Mouse (Mus musculus) hindbrain, embryonic 14.5 days (tissue): Measurements from ENCODE around the gene Kcng4. TPM values are rescaled to one million over a fixed set of nuclear protein-coding genes. Genes with fewer than 3 reads are reported as not detected.

ENCODE experiments used
- ATAC-seq: fragments of 200-750 bp; cut with Nextera tagmentation; 2 replicates; pipeline ENCODE4 v1.8.0; 2017; ENCODE audit warnings: moderate number of reproducible peaks, mild to moderate bottlenecking, moderate TSS enrichment, moderate library complexity; ENCODE audit not compliant: low FRiP score
- DNase-seq: peaks from one replicate; pipeline ENCODE4 v3.0.0-alpha.2; 2015; ENCODE audit warnings: low spot score
- H3K27ac ChIP-seq: fragments of 300-500 bp; sonication (generic); 2 replicates; pipeline ENCODE4 v1.5.1; 2014; ENCODE audit warnings: mild to moderate bottlenecking, moderate library complexity
- H3K27me3 ChIP-seq: fragments of 300-500 bp; sonication (generic); 2 replicates; pipeline ENCODE4 v1.6.1; 2014; ENCODE audit warnings: mild to moderate bottlenecking, low read length, mixed read lengths; ENCODE audit not compliant: control insufficient read depth, insufficient read depth
- H3K36me3 ChIP-seq: fragments of 300-500 bp; sonication (generic); replicated peaks from 2 replicates; pipeline ENCODE4 v1.6.1; 2014; ENCODE audit not compliant: control insufficient read depth, insufficient read depth
- H3K4me1 ChIP-seq: fragments of 300-500 bp; sonication (generic); replicated peaks from 2 replicates; pipeline ENCODE4 v1.6.1; 2014; ENCODE audit warnings: antibody characterized with exemption, low read length, mixed read lengths; ENCODE audit not compliant: control insufficient read depth, insufficient read depth
- H3K4me2 ChIP-seq: fragments of 300-500 bp; sonication (generic); replicated peaks from 2 replicates; pipeline ENCODE4 v1.6.1; 2014; ENCODE audit warnings: mild to moderate bottlenecking, moderate library complexity
- H3K4me3 ChIP-seq: fragments of 300-500 bp; sonication (generic); replicated peaks from 2 replicates; pipeline ENCODE4 v1.5.1; 2014; ENCODE audit warnings: mild to moderate bottlenecking, low read length
- H3K9ac ChIP-seq: fragments of 300-500 bp; sonication (generic); 2 replicates; pipeline ENCODE4 v1.6.1; 2014
- H3K9me3 ChIP-seq: fragments of 300-500 bp; sonication (generic); 2 replicates; pipeline ENCODE4 v1.6.1; 2016; ENCODE audit warnings: low read length; ENCODE audit not compliant: control insufficient read depth
- WGBS: fragments of 180-500 bp; shearing (Covaris S2); extraction: QIAGEN DNeasy Blood & Tissue Kit; methylation state at CpG from one replicate; pipeline ENCODE4 v1.1.7; 2014; 5-methylcytosine and 5-hydroxymethylcytosine counted together
- polyA plus RNA-seq: library from polyadenylated mRNA; unstranded; fragments of >200 nt; fragmentation: Nextera tagmentation; extraction: Ambion mirVana; gene quantifications from 2 replicates; pipeline ENCODE4 v1.2.1, GENCODE M21; 2014

Gene Kcng4
- polyA plus RNA-seq, 1 experiment from 2014 or later = 0.09 TPM

GRCm38 (mm10) chr8:119623061-119623460, 12.4 kb downstream of the Kcng4 start:
- H3K9me3 ChIP-seq = no peaks in the 10 kb centered on the region

DNA sequence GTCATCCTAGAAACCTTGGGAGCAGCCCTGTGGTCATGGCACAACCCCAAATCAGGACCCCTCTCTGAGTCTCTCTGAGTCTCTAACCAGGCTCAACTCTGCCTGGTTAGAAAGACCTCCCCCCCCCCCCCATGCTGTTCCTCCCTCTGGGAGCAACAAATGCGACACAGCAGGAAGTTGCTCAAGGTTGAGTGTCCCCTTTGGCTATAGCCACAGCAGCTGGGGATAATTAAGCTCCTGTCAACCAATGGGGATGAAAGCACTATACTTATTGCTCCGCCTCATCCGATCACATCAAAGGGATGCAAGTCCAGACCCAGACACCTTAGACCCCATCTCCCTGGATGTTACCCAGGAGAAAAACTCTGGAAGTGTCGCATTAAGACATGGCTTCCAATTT, 12.9 kb downstream of the Kcng4 start:
- Histone ChIP-seq H3K4me2 (no peak overlapping the region), H3K9me3 (no peaks in the 10 kb centered on the region), H3K4me3 (no peak overlapping the region), H3K36me3 (no peaks in the 10 kb centered on the region), H3K9ac (no peak overlapping the region), H3K4me1 (no peaks in the 10 kb centered on the region), H3K27ac (no peak overlapping the region), H3K27me3 (no peaks in the 10 kb centered on the region)
- WGBS = 62% methylated on average over 4 of the region's 4 CpGs
- DNase-seq (no peak), ATAC-seq (no peak)

More at GRCm38 (mm10) chr8:119623061-119623460, 12.4 kb downstream of the Kcng4 start:
- Histone ChIP-seq H3K4me3 (no peak overlapping the region), H3K27me3 (no peaks in the 10 kb centered on the region), H3K4me2 (no peak overlapping the region), H3K4me1 (no peaks in the 10 kb centered on the region), H3K36me3 (no peaks in the 10 kb centered on the region), H3K27ac (no peak overlapping the region), H3K9ac (no peak overlapping the region)
- DNase-seq (no peak), ATAC-seq (no peak)
- WGBS = 82% methylated on average over 8 of the region's 8 CpGs

GRCm38 (mm10) chr8:119620848-119621465, 14.5 kb downstream of the Kcng4 start:
- ATAC-seq (no peak), DNase-seq (no peak)
- Histone ChIP-seq H3K4me2 (no peak overlapping the region), H3K36me3 (no peaks in the 10 kb centered on the region), H3K9ac (no peak overlapping the region), H3K9me3 (no peaks in the 10 kb centered on the region), H3K27me3 (no peaks in the 10 kb centered on the region), H3K4me1 (no peaks in the 10 kb centered on the region), H3K4me3 (no peak overlapping the region), H3K27ac (no peak overlapping the region)
- 90% methylated on average over 14 of the region's 14 CpGs for WGBS

GRCm38 (mm10) chr8:119620116-119620840, 15.2 kb downstream of the Kcng4 start:
- no peaks in the 10 kb centered on the region for H3K27me3 ChIP-seq
- no peaks in the 10 kb centered on the region for H3K9me3 ChIP-seq
- no peaks in the 10 kb centered on the region for H3K36me3 ChIP-seq
- no peak overlapping the region for H3K4me2 ChIP-seq
- no peak for DNase-seq
- H3K9ac ChIP-seq = no peak overlapping the region
- H3K4me3 ChIP-seq = no peak overlapping the region
- 70% methylated on average over 6 of the region's 6 CpGs for WGBS
- ATAC-seq = no peak
- no peak overlapping the region for H3K27ac ChIP-seq
- H3K4me1 ChIP-seq = no peaks in the 10 kb centered on the region

DNA sequence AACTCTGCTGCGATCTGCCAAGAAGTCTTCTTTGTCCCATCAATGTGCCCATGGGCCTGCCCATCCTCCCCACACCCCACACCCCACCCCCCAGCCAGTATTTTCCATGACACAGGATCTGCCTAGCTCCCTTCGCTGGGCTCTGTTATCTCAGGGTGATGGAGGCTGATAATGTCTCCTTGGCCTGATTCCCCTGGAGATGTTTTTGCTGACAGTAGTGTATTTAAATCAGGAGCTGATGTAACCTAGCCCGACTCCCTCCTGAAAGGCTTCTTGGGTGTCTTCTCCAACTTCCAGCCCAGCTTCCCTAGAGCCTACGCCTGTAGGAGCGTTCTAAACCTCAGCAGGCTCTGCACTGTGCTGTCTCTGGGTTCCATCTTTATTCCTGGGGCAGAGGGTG, 16.6 kb downstream of the Kcng4 start:
- Histone ChIP-seq H3K4me1 (no peaks in the 10 kb centered on the region), H3K4me3 (no peak overlapping the region), H3K9ac (no peak overlapping the region), H3K27ac (no peak overlapping the region), H3K36me3 (no peaks in the 10 kb centered on the region), H3K27me3 (no peaks in the 10 kb centered on the region), H3K9me3 (no peaks in the 10 kb centered on the region), H3K4me2 (no peak overlapping the region)
- WGBS = 73% methylated on average over 5 of the region's 5 CpGs
- ATAC-seq (no peak), DNase-seq (no peak)

DNA sequence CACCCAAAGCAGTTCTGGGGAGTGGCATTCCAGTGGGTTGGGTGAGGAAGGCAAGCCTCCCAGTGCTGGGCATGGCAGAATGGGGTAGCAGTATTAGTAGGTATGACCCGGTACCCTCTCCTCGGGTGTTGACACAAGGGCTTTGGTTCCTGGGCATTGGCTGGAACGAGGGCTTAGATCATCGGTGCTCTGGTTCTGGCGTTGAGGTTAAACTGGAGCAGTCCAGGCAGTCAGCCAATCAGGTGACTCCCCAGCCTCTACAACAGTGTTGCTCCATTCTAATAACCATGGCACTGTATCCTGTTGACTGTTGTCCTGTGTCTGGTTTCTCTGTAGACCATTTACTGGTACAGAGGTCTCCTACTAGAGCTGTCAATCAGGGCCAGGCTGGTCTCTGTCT, 17.9 kb downstream of the Kcng4 start:
- H3K4me2 ChIP-seq = no peak overlapping the region
- no peak overlapping the region for H3K9ac ChIP-seq
- DNase-seq = no peak
- H3K4me3 ChIP-seq = no peak overlapping the region
- H3K36me3 ChIP-seq = no peaks in the 10 kb centered on the region
- ATAC-seq = no peak
- H3K27ac ChIP-seq = no peak overlapping the region
- WGBS = 95% methylated on average over 5 of the region's 5 CpGs
- no peaks in the 10 kb centered on the region for H3K9me3 ChIP-seq
- no peaks in the 10 kb centered on the region for H3K27me3 ChIP-seq
- no peaks in the 10 kb centered on the region for H3K4me1 ChIP-seq

DNA sequence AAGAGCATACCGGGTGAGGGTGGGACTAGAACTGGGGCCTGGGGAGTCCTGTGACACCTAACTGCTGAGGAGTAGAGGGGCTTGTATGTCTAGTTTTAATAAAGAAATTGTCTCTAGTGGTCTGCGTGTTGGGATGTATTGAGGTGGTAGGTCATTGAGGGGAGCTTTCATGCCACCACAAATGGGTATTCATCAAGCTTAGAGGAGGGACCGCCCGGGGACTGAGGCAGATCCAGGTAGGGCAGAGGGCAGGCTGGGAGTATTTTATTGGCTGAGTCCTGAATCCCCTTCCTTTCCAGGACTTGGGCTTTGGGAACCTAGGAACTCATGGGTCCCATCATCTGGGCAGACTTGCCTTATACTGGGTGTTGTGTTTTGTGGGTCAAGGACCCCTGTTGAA, 18.7 kb downstream of the Kcng4 start:
- Histone ChIP-seq H3K4me2 (no peak overlapping the region), H3K9ac (no peak overlapping the region), H3K36me3 (no peaks in the 10 kb centered on the region), H3K9me3 (no peaks in the 10 kb centered on the region), H3K27ac (no peak overlapping the region), H3K27me3 (no peaks in the 10 kb centered on the region), H3K4me1 (no peaks in the 10 kb centered on the region), H3K4me3 (no peak overlapping the region)
- ATAC-seq (no peak), DNase-seq (no peak)
- WGBS = 88% methylated on average over 4 of the region's 4 CpGs

DNA sequence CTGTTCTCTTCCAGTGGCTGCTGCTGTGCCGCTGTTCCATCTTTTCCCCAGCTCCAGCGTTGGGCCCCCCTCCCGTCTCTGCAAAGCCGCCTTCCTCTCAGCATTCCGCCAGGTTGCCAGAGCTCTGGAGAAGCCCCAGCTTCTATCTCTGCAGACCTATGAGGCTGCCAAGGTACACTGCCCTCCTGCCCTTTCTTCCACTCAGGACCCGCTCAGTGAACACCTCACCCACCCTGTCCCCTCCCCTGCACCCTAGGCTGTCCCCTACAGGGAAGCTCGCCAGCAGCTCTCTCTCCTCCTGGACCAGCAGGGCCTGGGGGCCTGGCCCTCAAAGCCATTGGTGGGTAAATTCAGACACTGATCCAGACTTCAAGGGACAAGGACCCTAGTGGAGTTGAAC, 19.1 kb downstream of the Kcng4 start:
- H3K36me3 ChIP-seq = no peaks in the 10 kb centered on the region
- ATAC-seq = no peak
- H3K9ac ChIP-seq = no peak overlapping the region
- H3K27me3 ChIP-seq = no peaks in the 10 kb centered on the region
- no peak overlapping the region for H3K4me3 ChIP-seq
- H3K4me1 ChIP-seq = no peaks in the 10 kb centered on the region
- no peak overlapping the region for H3K27ac ChIP-seq
- H3K4me2 ChIP-seq = no peak overlapping the region
- no peaks in the 10 kb centered on the region for H3K9me3 ChIP-seq
- no peak for DNase-seq
- WGBS = 71% methylated on average over 7 of the region's 7 CpGs

DNA sequence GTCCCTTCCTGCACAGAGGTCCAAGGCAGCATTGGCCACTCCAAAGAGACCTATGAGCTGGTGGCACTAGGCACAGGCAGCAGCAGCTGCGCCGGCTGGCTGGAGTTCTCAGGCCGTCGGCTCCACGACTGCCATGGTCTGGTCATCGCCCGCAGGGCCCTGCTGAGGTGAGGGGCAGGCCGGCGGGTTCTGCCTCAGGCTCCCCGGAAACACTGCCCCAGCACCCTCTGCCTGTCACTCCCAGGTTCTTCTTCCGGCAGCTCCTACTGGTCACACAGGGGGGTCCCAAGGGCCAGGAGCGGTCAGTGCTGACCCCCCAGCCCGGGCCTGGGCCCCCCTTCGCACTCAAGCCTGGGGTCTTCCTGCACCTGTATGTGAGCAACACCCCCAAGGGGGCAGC, 20.4 kb downstream of the Kcng4 start:
- H3K4me1 ChIP-seq = no peaks in the 10 kb centered on the region
- 71% methylated on average over 14 of the region's 14 CpGs for WGBS
- no peak for ATAC-seq

More for the DNA sequence above, 20.4 kb downstream of the Kcng4 start:
- no peak overlapping the region for H3K4me3 ChIP-seq
- no peaks in the 10 kb centered on the region for H3K36me3 ChIP-seq
- no peak overlapping the region for H3K27ac ChIP-seq
- no peaks in the 10 kb centered on the region for H3K9me3 ChIP-seq
- H3K27me3 ChIP-seq = no peaks in the 10 kb centered on the region
- H3K9ac ChIP-seq = no peak overlapping the region
- DNase-seq = no peak
- no peak overlapping the region for H3K4me2 ChIP-seq
